Mouse (Mus musculus): Measurements from ENCODE around the gene Zfp68. TPM values are rescaled to one million over a fixed set of nuclear protein-coding genes. Genes with fewer than 3 reads are reported as not detected.

Gene Zfp68
- 93.5 and 96.6 TPM in 2 replicates for polyA plus RNA-seq (2015; fragmentation: Nextera tagmentation; extraction: Ambion mirVana)

- Histone ChIP-seq H3K9ac (peak within 1 kb of the TSS; percentile 97), H3K9me3 (replicated peaks) (peaks cover 32% of the 10 kb centered on the region), H3K4me2 (peak within 1 kb of the TSS; percentile 55), H3K27me3 (no peaks in the 10 kb centered on the region), H3K36me3 (ENCODE audit: poor library complexity, severe bottlenecking) (peaks cover 39% of the 10 kb centered on the region), H3K4me1 (peaks cover 20% of the 10 kb centered on the region), H3K27ac (peak within 1 kb of the TSS; percentile 98), H3K4me3 (peak within 1 kb of the TSS; percentile 86)
- peak; percentile 95 for ATAC-seq
- 1% methylated on average over 43 of the region's 43 CpGs for WGBS
Observed at GRCm38 (mm10) chr5:138619211-138620128, at the start of gene Zfp68. TSS of gene Zfp68 (minus strand) at chr5:138619761.

GRCm38 (mm10) chr5:138658922-138659321 is 39.4 kb upstream of the Zfp68 start:
- H3K4me1 ChIP-seq: no peaks in the 10 kb centered on the region
- H3K27ac ChIP-seq: no peak overlapping the region
- H3K4me3 ChIP-seq: no peak overlapping the region
- no peak overlapping the region for H3K4me2 ChIP-seq
- ATAC-seq: 0 out of 2 replicates have a peak, but pooled peaks have one; percentile 45
- no peak overlapping the region for H3K9ac ChIP-seq
- H3K9me3 ChIP-seq (replicated peaks): no peaks in the 10 kb centered on the region
- H3K36me3 ChIP-seq (ENCODE audit: poor library complexity, severe bottlenecking): no peaks in the 10 kb centered on the region
- no peaks in the 10 kb centered on the region for H3K27me3 ChIP-seq
- 9% methylated on average over 5 of the region's 5 CpGs for WGBS

- Histone ChIP-seq H3K4me3 (no peak overlapping the region), H3K9me3 (replicated peaks) (no peaks in the 10 kb centered on the region), H3K4me2 (no peak overlapping the region), H3K4me1 (no peaks in the 10 kb centered on the region), H3K27ac (no peak overlapping the region), H3K9ac (no peak overlapping the region), H3K27me3 (no peaks in the 10 kb centered on the region), H3K36me3 (ENCODE audit: poor library complexity, severe bottlenecking) (no peaks in the 10 kb centered on the region)
- ATAC-seq: peak; percentile 55; the same call in 1 of the 2 replicates
- 30% methylated on average over 6 of the region's 6 CpGs for WGBS
Observed at GRCm38 (mm10) chr5:138657854-138658253, 38.3 kb upstream of the Zfp68 start.

GRCm38 (mm10) chr5:138657407-138657806 is 37.8 kb upstream of the Zfp68 start:
- Histone ChIP-seq H3K9me3 (replicated peaks) (no peaks in the 10 kb centered on the region), H3K4me2 (no peak overlapping the region), H3K27me3 (no peaks in the 10 kb centered on the region), H3K9ac (no peak overlapping the region), H3K36me3 (ENCODE audit: poor library complexity, severe bottlenecking) (no peaks in the 10 kb centered on the region), H3K4me3 (no peak overlapping the region), H3K4me1 (no peaks in the 10 kb centered on the region), H3K27ac (no peak overlapping the region)
- no peak for ATAC-seq
- WGBS: 89% methylated on average over 3 of the region's 3 CpGs

- no peak overlapping the region for H3K4me2 ChIP-seq
- 21% methylated on average over 2 of the region's 2 CpGs for WGBS
- peaks cover 5% of the 10 kb centered on the region for H3K36me3 ChIP-seq (ENCODE audit: poor library complexity, severe bottlenecking)
- ATAC-seq: peak; percentile 77; the same call in 1 of the 2 replicates
- H3K27me3 ChIP-seq: no peaks in the 10 kb centered on the region
- no peak overlapping the region for H3K9ac ChIP-seq
- no peaks in the 10 kb centered on the region for H3K9me3 ChIP-seq (replicated peaks)
- no peak overlapping the region for H3K27ac ChIP-seq
- H3K4me1 ChIP-seq: no peaks in the 10 kb centered on the region
- H3K4me3 ChIP-seq: no peak overlapping the region
Observed at GRCm38 (mm10) chr5:138656477-138657156, 37.1 kb upstream of the Zfp68 start.

- no peaks in the 10 kb centered on the region for H3K9me3 ChIP-seq (replicated peaks)
- ATAC-seq: no peak
- H3K4me3 ChIP-seq: no peak overlapping the region
- H3K4me1 ChIP-seq: no peaks in the 10 kb centered on the region
- WGBS: 97% methylated on average over 1 of the region's 1 CpGs
- H3K27me3 ChIP-seq: no peaks in the 10 kb centered on the region
- H3K27ac ChIP-seq: no peak overlapping the region
- no peak overlapping the region for H3K4me2 ChIP-seq
- no peak overlapping the region for H3K9ac ChIP-seq
- H3K36me3 ChIP-seq (ENCODE audit: poor library complexity, severe bottlenecking): peaks cover 30% of the 10 kb centered on the region
Observed at GRCm38 (mm10) chr5:138652911-138653310, 33.4 kb upstream of the Zfp68 start.

GRCm38 (mm10) chr5:138641761-138642160 is 22.2 kb upstream of the Zfp68 start:
- H3K4me1 ChIP-seq: no peaks in the 10 kb centered on the region
- H3K9me3 ChIP-seq (replicated peaks): no peaks in the 10 kb centered on the region
- no peak overlapping the region for H3K9ac ChIP-seq
- peaks cover 79% of the 10 kb centered on the region for H3K36me3 ChIP-seq (ENCODE audit: poor library complexity, severe bottlenecking)
- H3K27me3 ChIP-seq: no peaks in the 10 kb centered on the region
- 95% methylated on average over 3 of the region's 3 CpGs for WGBS
- H3K27ac ChIP-seq: no peak overlapping the region
- no peak overlapping the region for H3K4me3 ChIP-seq
- no peak for ATAC-seq
- no peak overlapping the region for H3K4me2 ChIP-seq

GRCm38 (mm10) chr5:138641081-138641480 is 21.5 kb upstream of the Zfp68 start:
- no peaks in the 10 kb centered on the region for H3K9me3 ChIP-seq (replicated peaks)
- no peaks in the 10 kb centered on the region for H3K4me1 ChIP-seq
- H3K4me2 ChIP-seq: no peak overlapping the region
- H3K36me3 ChIP-seq (ENCODE audit: poor library complexity, severe bottlenecking): peaks cover 78% of the 10 kb centered on the region
- no peak for ATAC-seq
- H3K9ac ChIP-seq: no peak overlapping the region
- H3K4me3 ChIP-seq: no peak overlapping the region
- WGBS: 95% methylated on average over 3 of the region's 3 CpGs
- no peaks in the 10 kb centered on the region for H3K27me3 ChIP-seq
- no peak overlapping the region for H3K27ac ChIP-seq

- ATAC-seq: no peak
Observed at GRCm38 (mm10) chr5:138636486-138636885, 16.9 kb upstream of the Zfp68 start.

GRCm38 (mm10) chr5:138623478-138623875 is 3.9 kb upstream of the Zfp68 start:
- Histone ChIP-seq H3K4me3 (peak overlapping the region; percentile 88), H3K36me3 (ENCODE audit: poor library complexity, severe bottlenecking) (no peaks in the 10 kb centered on the region), H3K9ac (peak overlapping the region; percentile 93), H3K27ac (peak overlapping the region; percentile 91; the same call in 1 of the 2 replicates), H3K4me2 (peak overlapping the region; percentile 77), H3K9me3 (replicated peaks) (no peaks in the 10 kb centered on the region), H3K27me3 (no peaks in the 10 kb centered on the region), H3K4me1 (peaks cover 28% of the 10 kb centered on the region)
- 23% methylated on average over 3 of the region's 3 CpGs for WGBS
- ATAC-seq: no peak

More at GRCm38 (mm10) chr5:138636486-138636885, 16.9 kb upstream of the Zfp68 start:
- WGBS: 90% methylated on average over 2 of the region's 2 CpGs
- H3K4me3 ChIP-seq: no peak overlapping the region
- no peaks in the 10 kb centered on the region for H3K27me3 ChIP-seq
- H3K27ac ChIP-seq: no peak overlapping the region
- H3K9me3 ChIP-seq (replicated peaks): no peaks in the 10 kb centered on the region
- no peaks in the 10 kb centered on the region for H3K4me1 ChIP-seq
- no peak overlapping the region for H3K9ac ChIP-seq
- H3K36me3 ChIP-seq (ENCODE audit: poor library complexity, severe bottlenecking): peaks cover 59% of the 10 kb centered on the region
- no peak overlapping the region for H3K4me2 ChIP-seq

GRCm38 (mm10) chr5:138622645-138623477 is 3.3 kb upstream of the Zfp68 start, which contains the start of gene A430033K04Rik:
TSS of gene A430033K04Rik (plus strand) at chr5:138622859.
- WGBS: under 1% methylated on average over 30 of the region's 30 CpGs
- peak within 1 kb of the TSS; percentile 93 for H3K9ac ChIP-seq
- H3K4me1 ChIP-seq: peaks cover 28% of the 10 kb centered on the region
- no peaks in the 10 kb centered on the region for H3K27me3 ChIP-seq
- peak; percentile 95 for ATAC-seq
- H3K36me3 ChIP-seq (ENCODE audit: poor library complexity, severe bottlenecking): peaks cover 5% of the 10 kb centered on the region
- peak within 1 kb of the TSS; percentile 88 for H3K4me3 ChIP-seq
- H3K27ac ChIP-seq: peak within 1 kb of the TSS; percentile 91
- H3K4me2 ChIP-seq: peak within 1 kb of the TSS; percentile 77
- 0 out of 2 replicates have a peak, but pooled peaks cover 3% of the 10 kb centered on the region for H3K9me3 ChIP-seq (replicated peaks)

All from forebrain, embryonic 13.5 days (tissue).